Mouse (Mus musculus) kidney, postnatal 25 days (tissue): ENCODE measurements around the gene Rhod.
A peak's percentile ranks its signal among the peaks of the same experiment; 100 is the strongest.
"Not testable (repeated sequence)": the region's sequence is repeated elsewhere in the genome, so short reads cannot be mapped to it uniquely, and the experiment has no call there.

Source experiments
- DNase-seq, 2 experiments: peaks; one replicate each; pipeline ENCODE4 v3.0.0; 2021; ENCODE audit warnings: mixed read lengths in 2 of 2

Gene Rhod

DNA sequence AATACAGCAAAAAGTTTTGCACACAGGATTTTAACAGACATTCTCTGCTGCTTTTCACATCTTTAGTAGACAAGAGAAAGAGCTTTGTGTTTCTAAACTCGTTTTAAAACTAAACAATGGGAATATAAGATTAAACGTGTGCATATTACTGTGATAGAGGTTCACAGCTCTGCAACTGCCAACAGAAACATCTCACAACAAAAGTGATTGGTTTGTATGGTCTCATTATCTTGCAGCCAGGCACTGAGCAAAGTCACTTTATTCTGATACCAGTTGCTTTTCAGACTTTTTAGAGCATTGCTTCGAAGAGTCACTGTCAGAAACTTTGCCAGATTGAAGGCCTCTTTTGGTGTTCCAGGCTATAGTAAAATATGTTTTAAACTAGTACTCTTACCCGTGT is 40.3 kb downstream of the Rhod start:
- DNase-seq: no peak

DNA sequence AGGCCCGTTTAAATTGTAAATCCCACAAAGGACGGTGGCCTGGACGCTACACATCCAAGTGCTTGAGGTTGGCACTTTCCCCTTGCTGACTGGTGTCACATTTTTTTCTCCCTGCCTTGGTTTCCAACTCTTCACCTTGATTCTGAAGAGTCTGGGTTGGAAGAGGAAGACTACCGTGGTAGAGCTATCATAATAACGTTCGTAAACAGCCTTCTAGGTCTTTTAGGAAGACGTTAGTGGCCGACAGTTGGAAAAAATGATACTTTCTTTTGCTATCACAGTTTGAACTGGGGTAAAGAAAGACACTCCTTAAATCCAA is 40.6 kb downstream of the Rhod start:
- no peak for DNase-seq

DNA sequence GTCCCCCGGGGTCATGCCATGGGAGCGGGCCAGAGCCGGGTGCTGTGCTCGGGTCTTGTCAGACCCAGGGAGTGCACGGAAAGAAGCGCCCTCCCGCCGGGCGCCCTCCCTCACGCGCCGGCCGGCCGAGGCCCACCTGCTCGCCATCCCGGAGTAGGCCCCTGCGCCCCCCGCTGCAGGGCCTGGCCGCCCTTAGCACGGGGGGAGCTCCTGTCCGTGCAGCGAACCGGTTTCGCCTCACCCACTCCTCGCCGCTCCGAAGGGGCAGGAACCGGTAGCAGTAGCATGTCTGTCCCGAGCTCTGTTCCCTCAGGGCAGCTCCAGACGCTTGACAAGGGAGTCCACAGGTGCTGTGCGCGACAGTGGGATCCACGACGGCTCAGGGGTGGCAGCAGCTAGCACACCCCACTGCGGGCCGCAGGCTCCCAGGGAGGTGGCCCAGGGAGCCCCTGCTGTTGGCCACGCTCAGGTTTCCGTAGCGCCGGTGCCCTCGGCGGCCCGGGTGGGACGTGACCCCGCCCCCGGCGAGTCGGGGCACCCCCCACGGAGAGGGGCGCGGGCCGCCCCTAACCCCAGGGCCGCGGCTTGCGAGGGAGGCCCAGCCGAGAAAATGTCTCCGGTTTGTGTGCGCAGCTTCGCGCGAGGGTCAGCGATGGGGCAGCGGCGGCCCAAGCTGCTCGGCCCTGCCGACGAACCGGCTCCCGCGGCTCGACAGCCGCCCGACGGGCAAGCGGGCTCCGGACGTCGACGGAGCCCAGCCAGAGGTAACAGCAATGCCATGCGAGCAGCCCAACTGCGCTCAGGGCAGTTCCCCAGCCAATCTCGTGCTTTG is 41.2 kb downstream of the Rhod start, which contains the start of gene Kdm2a:
Kdm2a (minus strand) TSS at position 488 of the 832 bp plus-strand sequence.
- peak; percentile 46 to 73 for DNase-seq

DNA sequence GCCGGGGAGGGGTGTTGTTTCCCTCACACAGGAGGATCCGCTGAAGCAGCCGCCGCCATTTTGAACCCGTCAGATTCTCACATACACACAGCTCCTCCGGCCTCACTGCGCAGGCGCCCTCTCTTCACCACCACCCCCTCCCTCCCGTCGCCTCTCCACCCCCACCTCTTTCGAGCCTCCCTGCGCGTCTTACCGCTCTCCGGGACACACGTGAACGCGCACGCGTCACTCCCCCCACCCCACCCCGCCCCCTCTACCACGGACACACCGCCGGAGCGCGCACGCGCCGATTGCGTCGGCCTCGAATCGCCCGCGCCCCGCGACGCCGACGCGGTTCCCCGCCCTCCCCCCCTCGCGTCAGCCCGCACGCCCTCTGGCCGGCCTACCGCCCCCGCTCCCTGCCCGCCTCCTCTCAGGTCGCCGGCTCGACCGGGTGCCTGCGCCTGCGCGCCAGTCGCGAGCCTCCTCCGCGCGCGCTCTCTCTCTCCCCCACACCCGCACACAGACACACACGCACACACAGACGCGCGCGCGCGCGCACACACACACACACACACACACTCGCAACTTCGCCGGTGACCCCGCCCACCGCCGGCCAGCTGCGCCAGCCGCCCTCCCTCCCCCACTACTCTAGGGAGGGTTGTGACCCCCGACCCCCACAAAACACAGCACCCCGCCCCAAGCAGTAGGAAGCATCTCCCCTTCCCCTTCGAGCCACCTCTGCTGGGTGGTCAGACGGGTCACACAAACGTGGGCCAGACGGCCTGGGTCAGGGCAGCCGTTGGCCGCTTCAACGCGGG is 42.0 kb downstream of the Rhod start:
- peak; percentile 99 for DNase-seq

DNA sequence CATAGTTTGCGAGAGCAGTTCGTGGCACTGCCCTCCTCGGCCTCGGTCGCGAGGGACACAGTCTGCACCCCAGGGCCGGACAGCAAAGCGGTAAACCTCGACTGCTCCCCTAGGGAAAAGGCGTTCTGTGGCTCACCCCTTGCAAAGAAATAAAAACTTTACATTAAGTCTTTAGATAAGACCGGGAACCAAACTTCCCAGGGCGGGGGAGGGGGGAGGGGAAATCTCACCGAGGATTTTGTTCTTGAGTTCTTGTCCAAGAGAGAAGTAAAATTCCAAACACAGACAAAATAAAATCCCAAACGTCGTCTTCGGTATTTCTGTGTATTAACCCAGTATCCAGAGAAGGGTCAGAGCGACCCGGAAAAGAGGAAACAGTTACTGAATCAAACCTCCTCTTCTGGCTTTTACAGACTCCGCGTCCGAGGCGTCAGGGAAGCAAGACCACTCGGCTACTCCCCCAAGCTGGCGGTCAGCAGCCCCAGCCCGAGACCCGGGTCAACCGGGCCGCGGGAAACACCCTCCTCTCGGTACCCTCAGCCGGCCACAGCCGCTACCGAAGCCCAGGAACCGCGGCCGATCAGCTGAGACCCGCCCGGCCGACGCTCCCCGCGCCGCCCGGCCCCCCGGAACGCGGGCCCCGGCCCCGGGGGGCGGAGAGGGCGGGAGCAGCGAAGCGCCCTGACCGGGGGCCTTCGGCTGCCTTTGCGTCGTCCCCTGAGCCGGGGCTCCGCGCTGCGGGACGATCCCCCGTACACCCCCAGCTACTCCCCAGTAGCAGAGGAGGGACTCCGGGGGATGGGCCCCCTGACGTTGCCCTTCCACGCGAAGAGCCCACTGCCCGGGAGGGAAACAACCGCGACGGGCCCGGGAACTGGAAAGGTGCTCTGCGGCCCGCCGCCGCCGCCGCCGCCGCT is 42.9 kb downstream of the Rhod start:
- peak; percentile 31 to 58 for DNase-seq

DNA sequence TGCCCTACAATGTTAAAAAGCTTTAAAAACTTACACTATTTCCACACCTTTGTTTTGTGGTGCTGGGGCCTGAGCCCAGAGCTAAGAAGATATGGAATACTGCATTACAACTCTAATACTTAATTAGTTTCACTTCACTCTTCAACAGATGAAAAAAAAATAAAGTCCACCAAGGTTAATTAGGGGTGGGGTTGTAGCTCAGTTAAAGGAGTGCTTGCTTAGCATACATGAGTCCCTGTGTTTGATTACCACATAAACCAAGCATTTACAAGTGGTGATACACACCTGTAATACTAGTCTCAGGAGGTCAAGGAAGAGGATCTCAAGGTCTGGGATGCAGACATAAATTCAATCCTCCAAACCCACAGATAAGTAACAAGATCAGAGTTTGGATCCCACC is 52.0 kb downstream of the Rhod start:
- no peak for DNase-seq

DNA sequence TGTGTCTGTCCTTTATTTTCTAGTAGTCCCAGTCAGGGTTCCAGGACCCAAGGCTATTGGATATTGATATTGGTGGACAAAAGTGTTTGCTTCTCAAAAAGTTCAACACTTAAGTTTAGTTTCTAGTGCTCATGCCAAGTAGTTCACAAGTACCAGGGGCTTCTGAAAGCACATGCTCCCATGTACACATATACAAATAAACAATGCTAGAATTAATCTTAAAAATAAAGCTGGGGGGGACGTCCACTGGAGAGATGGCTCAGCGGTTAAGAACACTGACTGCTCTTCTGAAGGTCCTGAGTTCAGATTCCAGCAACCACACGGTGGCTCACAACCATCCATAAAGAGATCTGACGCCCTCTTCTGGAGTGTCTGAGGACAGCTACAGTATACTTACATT is 54.2 kb downstream of the Rhod start:
- DNase-seq: no peak

DNA sequence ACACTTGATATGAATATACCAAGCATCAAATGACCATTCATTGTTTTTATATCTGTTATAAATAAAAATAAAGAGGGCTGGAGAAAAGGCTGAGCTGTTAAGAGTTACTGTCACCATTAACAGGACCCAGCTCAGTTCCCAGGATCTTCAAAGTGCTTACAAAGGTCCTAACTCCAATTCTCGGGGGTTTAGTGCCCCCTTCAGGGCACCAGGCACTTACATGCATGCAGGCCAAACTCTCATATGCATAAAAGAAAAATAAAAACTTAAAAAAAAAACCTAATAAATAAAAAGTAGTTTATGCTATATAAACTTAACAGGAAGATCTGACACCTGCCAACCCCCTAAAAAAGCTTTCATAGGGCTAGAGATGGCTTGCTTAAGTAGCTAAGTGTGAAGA is 54.9 kb downstream of the Rhod start:
- DNase-seq: no peak

DNA sequence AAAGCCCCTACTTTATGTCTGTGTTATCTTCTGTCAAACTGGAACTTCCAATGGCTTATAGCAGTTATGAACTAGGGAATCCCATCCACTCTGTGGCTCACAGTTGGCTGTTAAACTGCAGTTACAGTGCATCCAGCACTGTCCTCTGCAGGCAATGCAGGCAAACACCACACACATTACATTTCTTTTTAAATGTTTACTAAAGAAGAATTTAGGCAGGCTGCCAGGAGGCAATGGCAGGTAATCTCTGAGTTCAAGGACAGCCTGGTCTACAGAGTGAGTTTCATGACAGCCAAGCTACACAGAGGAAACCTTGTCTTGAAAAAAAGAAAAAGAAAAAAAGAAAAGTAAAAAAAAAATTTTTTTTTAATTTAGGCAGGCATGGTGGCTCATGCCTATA is 55.9 kb downstream of the Rhod start:
- DNase-seq: peak in 1 of 2 experiments; percentile 6

DNA sequence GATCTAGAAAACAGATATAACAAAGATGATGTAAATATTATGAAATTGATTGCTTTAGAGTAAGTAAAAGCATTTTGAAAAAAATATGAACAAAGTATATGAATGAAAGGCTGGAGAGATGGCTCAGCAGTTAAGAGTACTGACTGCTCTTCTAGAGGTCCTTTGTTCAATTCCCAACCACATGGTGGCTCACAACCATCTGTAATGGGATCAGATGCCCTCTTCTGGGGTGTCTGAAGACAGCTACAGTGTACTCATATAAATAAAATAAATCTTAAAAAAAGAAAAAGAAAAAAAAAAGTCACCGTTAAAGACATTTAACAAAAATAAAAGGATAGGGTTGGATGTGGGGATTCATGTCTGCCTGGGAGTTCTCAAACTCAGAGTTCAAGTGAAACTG is 56.9 kb downstream of the Rhod start:
- DNase-seq: not testable (repeated sequence)
